Mouse (Mus musculus): ENCODE results near the gene Mrpl28.

Gene Mrpl28

DNA sequence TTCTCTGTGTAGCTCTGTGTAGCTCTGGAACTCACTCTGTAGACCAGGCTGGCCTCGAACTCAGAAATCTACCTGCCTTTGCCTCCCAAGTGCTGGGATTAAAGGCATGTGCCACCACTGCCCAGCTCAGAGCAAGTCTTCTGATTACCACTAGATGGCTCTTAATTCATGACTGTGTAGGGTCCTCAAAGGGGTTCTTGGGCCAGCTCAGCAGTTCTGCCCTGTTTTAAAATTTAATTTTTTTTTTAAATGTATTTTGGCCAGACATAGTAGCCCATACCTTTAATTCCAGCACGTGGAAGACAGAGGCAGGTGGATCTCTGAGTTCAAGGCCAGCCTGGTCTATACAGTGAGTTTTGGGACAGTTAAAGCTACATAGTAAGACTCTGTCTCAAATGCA is 51.9 kb downstream of the Mrpl28 start:
- peak; percentile 17 for DNase-seq (ENCODE audit: low spot score)

Measured in retina, embryonic 14.5 days (tissue).